Mouse (Mus musculus): ENCODE results near the gene Cul9. TPM values are rescaled to one million over a fixed set of nuclear protein-coding genes. Genes with fewer than 3 reads are reported as not detected.
"Not testable (repeated sequence)": the region's sequence is repeated elsewhere in the genome, so short reads cannot be mapped to it uniquely, and the experiment has no call there.

The Cul9 gene
- polyA plus RNA-seq, 1 experiment, result 8.6 TPM

DNA sequence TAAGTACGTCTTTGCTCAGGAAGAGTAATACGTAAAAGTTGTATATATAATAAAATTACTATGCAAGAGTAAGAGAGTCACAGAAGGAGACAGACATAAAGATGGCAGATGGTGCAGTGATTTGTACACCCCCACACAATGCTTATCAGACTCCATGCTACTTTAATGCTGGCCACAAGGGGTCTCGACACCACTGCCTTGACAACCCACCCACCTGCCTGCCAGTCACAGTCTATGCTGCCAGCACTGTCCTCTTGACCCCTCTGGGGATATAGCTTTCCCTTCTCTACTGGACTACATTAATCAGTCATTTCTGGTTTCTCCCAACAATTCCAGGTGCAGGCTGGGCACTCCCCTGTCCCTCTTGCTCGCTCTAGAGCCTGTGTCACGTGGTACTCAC is 32.5 kb upstream of the Cul9 start:
- no peak for TF ChIP-seq CTCF (IDR thresholded peaks at IDR 0.05; ENCODE audit: borderline replicate concordance, insufficient read depth, low read length)
- no peak for TF ChIP-seq POLR2A (IDR thresholded peaks at IDR 0.05; ENCODE audit: low read depth, low read length)
- H3K27ac ChIP-seq (ENCODE audit: insufficient read depth, low read length), result no peak overlapping the region
- H3K4me1 ChIP-seq (ENCODE audit: control insufficient read depth, insufficient read depth, low read length), result no peaks in the 10 kb centered on the region
- no peak overlapping the region for H3K4me3 ChIP-seq (ENCODE audit: insufficient read depth, low read length)

DNA sequence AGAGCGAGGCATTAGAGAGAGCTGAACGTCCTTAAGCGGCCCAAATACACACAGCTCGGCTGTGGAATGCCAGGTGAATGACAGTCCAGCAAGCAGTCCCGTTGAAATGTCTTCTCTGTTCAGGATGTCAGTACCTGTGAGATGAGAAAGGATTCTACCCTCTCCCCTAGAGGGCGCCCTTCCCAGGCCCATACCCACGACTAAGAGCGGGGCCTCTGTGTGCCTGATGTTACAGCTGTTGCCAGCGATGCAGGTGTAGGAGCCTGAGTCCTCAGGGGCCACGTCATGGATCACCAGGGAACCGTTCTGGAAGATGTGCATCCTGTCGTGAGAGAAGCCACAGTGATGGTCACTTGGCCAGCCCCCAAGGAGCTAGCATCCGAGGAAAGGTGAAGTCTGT is 29.9 kb upstream of the Cul9 start:
- TF ChIP-seq CTCF (IDR thresholded peaks at IDR 0.05; ENCODE audit: borderline replicate concordance, insufficient read depth, low read length) (0 out of 2 replicates have a peak, but pooled peaks have one; percentile 26), POLR2A (IDR thresholded peaks at IDR 0.05; ENCODE audit: low read depth, low read length) (no peak)
- no peaks in the 10 kb centered on the region for H3K4me1 ChIP-seq (ENCODE audit: control insufficient read depth, insufficient read depth, low read length)

DNA sequence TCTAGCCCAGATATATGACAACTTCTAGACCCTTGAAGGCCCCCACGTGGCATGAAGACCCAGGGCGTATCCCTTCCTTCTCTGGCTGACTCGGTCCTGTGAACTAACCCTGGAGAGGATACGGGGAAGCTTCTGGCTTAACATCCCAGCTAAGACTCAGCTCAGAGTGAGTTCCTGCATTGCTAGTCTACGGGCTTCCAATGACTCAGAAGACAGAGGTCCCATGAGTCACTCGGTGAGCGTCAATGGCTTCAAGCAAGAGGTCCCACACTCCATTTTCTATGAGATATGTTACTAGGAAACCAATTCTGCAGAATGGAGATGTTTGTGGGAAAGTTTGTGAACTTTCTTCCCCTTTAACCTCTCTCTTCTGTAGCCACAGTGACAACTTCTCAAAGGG is 28.3 kb upstream of the Cul9 start:
- TF ChIP-seq CTCF (IDR thresholded peaks at IDR 0.05; ENCODE audit: borderline replicate concordance, insufficient read depth, low read length) (no peak), POLR2A (IDR thresholded peaks at IDR 0.05; ENCODE audit: low read depth, low read length) (no peak)
- no peak overlapping the region for H3K4me3 ChIP-seq (ENCODE audit: insufficient read depth, low read length)

More for the DNA sequence above, 29.9 kb upstream of the Cul9 start:
- no peak overlapping the region for H3K27ac ChIP-seq (ENCODE audit: insufficient read depth, low read length)
- no peak overlapping the region for H3K4me3 ChIP-seq (ENCODE audit: insufficient read depth, low read length)

DNA sequence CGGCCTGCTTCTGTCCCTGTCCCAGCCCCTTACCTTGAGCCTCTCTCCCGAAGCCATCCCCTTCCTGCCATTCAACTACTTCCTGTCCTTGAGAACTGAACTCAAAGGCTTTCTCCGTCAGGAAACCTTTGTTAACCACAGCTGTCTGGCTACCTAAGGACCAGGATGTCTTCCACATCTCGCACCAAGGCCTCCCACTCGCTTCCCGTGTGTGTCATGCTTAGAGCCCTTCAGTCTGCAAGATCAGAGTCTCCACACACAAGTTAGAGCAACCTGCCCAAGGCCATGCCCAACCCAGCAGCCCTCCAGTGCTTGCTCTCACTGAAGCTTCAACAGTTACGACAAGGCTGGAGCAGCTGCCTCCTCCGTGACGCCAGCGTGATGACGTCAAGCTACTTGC is 24.8 kb upstream of the Cul9 start:
- Histone ChIP-seq H3K4me3 (ENCODE audit: insufficient read depth, low read length) (no peak overlapping the region), H3K4me1 (ENCODE audit: control insufficient read depth, insufficient read depth, low read length) (no peaks in the 10 kb centered on the region), H3K27ac (ENCODE audit: insufficient read depth, low read length) (no peak overlapping the region)
- TF ChIP-seq POLR2A (IDR thresholded peaks at IDR 0.05; ENCODE audit: low read depth, low read length) (no peak), CTCF (IDR thresholded peaks at IDR 0.05; ENCODE audit: borderline replicate concordance, insufficient read depth, low read length) (no peak)

More for the DNA sequence above, 28.3 kb upstream of the Cul9 start:
- no peaks in the 10 kb centered on the region for H3K4me1 ChIP-seq (ENCODE audit: control insufficient read depth, insufficient read depth, low read length)
- H3K27ac ChIP-seq (ENCODE audit: insufficient read depth, low read length), result no peak overlapping the region; the same call in 1 of the 2 replicates

DNA sequence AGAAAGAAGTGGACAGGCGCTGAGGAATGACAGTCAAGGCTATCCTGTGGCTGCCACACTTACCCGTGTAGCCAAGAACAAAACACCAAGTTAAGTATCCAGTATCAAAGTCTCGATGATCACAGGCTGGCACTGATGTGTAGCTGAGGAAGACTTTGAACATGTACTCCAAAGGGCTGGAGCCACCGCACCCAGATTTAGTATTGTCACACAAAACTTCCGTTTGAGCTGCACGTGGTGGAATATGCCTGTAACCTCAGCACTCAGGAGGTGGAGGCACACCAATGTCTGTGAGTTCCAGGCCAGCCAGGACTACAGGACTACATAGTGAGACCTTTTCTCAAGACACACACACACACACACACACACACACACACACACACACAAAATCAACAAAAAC is 13.0 kb upstream of the Cul9 start:
- TF ChIP-seq CTCF (IDR thresholded peaks at IDR 0.05; ENCODE audit: borderline replicate concordance, insufficient read depth, low read length) (no peak), POLR2A (IDR thresholded peaks at IDR 0.05; ENCODE audit: low read depth, low read length) (no peak)
- no peak overlapping the region for H3K27ac ChIP-seq (ENCODE audit: insufficient read depth, low read length)
- no peak overlapping the region for H3K4me3 ChIP-seq (ENCODE audit: insufficient read depth, low read length)
- H3K4me1 ChIP-seq (ENCODE audit: control insufficient read depth, insufficient read depth, low read length), result peaks cover 2% of the 10 kb centered on the region; the same call in 1 of the 2 replicates

DNA sequence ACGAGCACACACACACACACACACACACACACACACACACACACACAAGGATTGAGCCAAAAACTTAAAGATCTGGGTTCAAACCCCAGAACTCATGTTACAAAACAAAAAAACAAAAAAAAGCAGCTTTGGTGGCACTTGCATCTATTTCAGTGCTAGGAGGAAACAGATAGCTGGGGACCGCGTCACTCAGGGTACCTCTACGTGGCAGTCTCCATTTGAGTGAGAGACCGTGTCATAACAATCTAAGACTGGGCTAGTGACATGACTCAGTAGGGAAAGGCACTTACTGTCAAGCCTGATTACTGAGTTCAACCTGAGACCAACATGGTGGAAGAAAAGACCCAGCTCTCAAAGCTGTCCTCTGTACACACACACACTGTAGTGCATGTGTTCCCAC is 12.0 kb upstream of the Cul9 start:
- H3K4me1 ChIP-seq (ENCODE audit: control insufficient read depth, insufficient read depth, low read length), result peaks cover 2% of the 10 kb centered on the region; the same call in 1 of the 2 replicates
- H3K27ac ChIP-seq (ENCODE audit: insufficient read depth, low read length), result no peak overlapping the region
- no peak for TF ChIP-seq CTCF (IDR thresholded peaks at IDR 0.05; ENCODE audit: borderline replicate concordance, insufficient read depth, low read length)
- TF ChIP-seq POLR2A (IDR thresholded peaks at IDR 0.05; ENCODE audit: low read depth, low read length), result no peak
- no peak overlapping the region for H3K4me3 ChIP-seq (ENCODE audit: insufficient read depth, low read length)

DNA sequence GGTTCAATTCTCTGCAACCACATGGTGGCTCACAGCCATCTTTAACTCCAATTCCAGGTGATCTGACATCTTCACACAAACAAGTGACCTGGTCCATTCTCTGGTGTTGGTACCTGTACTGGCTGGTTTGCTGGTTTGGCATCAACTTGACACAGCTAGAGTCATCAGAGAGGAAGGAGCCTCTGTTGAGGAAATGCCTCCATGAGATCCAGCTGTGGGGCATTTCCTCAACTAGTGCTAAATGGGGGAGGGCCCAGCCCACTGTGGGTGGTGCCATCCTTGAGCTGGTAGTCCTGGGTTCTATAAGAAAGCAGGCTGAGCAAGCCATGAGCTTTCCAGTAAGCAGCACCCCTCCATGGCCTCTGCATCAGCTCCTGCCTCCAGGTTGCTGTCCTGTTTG is 11.1 kb upstream of the Cul9 start:
- not testable (repeated sequence) for H3K4me1 ChIP-seq (ENCODE audit: control insufficient read depth, insufficient read depth, low read length)
- H3K27ac ChIP-seq (ENCODE audit: insufficient read depth, low read length), result peak overlapping the region; percentile 82; the same call in 1 of the 2 replicates

DNA sequence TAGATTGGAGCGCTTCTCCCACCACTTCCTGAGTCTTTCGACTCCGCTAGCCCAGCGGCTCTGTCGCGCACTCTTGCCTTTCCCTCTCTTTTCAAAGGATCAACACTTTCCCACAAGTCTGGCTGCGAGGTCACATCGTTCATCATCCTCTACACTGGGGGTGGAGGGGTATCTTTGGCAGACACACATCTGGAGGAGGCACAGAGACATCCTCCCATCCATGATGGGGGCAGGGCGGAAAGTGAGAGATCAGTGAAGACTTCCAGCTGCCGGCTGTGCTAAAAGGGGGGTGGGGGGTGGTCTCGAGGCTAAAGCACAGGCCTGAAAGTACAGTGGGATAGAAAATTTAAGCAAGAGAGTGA is 10.4 kb upstream of the Cul9 start:
- Histone ChIP-seq H3K4me1 (ENCODE audit: control insufficient read depth, insufficient read depth, low read length) (peaks cover 2% of the 10 kb centered on the region; the same call in 1 of the 2 replicates), H3K27ac (ENCODE audit: insufficient read depth, low read length) (peak overlapping the region; percentile 82), H3K4me3 (ENCODE audit: insufficient read depth, low read length) (peak overlapping the region; percentile 30)
- TF ChIP-seq POLR2A (IDR thresholded peaks at IDR 0.05; ENCODE audit: low read depth, low read length) (peak; percentile 5; the same call in 1 of the 2 replicates), CTCF (IDR thresholded peaks at IDR 0.05; ENCODE audit: borderline replicate concordance, insufficient read depth, low read length) (no peak)

More for the DNA sequence above, 11.1 kb upstream of the Cul9 start:
- not testable (repeated sequence) for H3K4me3 ChIP-seq (ENCODE audit: insufficient read depth, low read length)

DNA sequence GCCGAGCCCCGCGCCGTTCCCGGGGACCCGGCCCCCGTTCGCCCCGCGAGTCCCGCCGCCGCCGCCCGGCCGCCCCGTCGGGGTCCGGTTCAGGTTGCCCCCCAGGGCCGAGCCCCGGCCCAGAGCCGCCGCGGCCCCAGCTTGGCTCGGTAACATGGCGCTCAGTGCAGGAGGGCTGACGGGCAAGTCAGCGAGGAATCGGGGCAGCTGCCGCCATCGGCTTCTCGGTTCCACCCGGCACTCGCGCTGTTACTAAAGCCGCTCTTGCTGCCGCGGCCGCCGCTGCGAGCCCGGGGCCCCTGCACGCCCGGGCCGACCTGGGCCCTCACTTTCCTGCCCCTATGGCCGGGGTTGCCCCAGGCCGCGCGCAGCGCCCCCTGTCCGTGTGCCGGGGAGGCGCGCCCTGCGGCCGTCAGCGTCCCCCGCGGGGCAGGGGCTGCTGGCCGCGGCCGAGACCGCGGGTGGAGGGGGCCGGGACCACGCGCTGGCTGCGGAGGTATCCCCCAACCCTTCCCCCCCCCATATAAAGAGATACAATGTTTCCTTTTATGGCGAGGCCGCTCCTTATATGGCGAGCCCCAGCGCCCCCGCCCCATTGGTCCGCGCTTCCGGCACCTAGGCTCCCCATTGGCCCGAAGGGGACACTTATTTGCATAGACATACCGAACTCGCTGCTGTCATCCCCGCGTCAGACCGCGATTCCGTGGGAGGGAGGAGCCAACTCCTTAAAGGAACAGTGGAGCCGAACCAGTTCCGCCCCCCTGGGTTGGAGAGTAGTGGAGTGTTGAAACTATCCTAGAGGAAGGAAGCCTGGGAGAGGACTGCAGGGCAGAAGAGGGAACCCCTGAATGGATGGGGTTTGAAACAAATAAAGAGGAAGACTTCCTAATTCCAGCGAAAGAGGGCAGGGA is 9.7 kb upstream of the Cul9 start, which contains the start of gene Srf:
Srf (minus strand) TSS at position 503 of the 911 bp plus-strand sequence.
- TF ChIP-seq POLR2A (IDR thresholded peaks at IDR 0.05; ENCODE audit: low read depth, low read length) (peak; percentile 65), CTCF (IDR thresholded peaks at IDR 0.05; ENCODE audit: borderline replicate concordance, insufficient read depth, low read length) (0 out of 2 replicates have a peak, but pooled peaks have one; percentile 24)
- Histone ChIP-seq H3K4me1 (ENCODE audit: control insufficient read depth, insufficient read depth, low read length) (peaks cover 2% of the 10 kb centered on the region; the same call in 1 of the 2 replicates), H3K27ac (ENCODE audit: insufficient read depth, low read length) (peak within 1 kb of the TSS; percentile 82), H3K4me3 (ENCODE audit: insufficient read depth, low read length) (peak within 1 kb of the TSS; percentile 90)
